Mouse (Mus musculus): Measurements from ENCODE around the gene Dnmt3a. TPM values are rescaled to one million over a fixed set of nuclear protein-coding genes. Genes with fewer than 3 reads are reported as not detected.

Dnmt3a gene
- polyA plus RNA-seq, 1 experiment from 2014 or later = 86.6 TPM

- no peak overlapping the region for H3K4me2 ChIP-seq (ENCODE audit: low read length)
- H3K4me3 ChIP-seq (replicated peaks; ENCODE audit: low read length) = no peak overlapping the region
- no peaks in the 10 kb centered on the region for H3K27me3 ChIP-seq (replicated peaks; ENCODE audit: control insufficient read depth, insufficient read depth, low read length)
- WGBS = 44% methylated on average over 3 of the region's 4 CpGs
- H3K9me3 ChIP-seq (ENCODE audit: control insufficient read depth, low read length) = no peaks in the 10 kb centered on the region
- no peaks in the 10 kb centered on the region for H3K36me3 ChIP-seq (ENCODE audit: control insufficient read depth, insufficient read depth)
- H3K9ac ChIP-seq (replicated peaks; ENCODE audit: low read depth, low read length) = no peak overlapping the region
- no peak overlapping the region for H3K27ac ChIP-seq (ENCODE audit: low read length)
- H3K4me1 ChIP-seq (replicated peaks; ENCODE audit: control insufficient read depth, insufficient read depth, low read length) = peaks cover 40% of the 10 kb centered on the region
- no peak for ATAC-seq
Observed at GRCm38 (mm10) chr12:3810455-3810854, 4.6 kb downstream of the Dnmt3a start.

- 15% methylated on average over 5 of the region's 5 CpGs for WGBS
- Histone ChIP-seq H3K9me3 (ENCODE audit: control insufficient read depth, low read length) (no peaks in the 10 kb centered on the region), H3K4me2 (ENCODE audit: low read length) (no peak overlapping the region), H3K27ac (ENCODE audit: low read length) (no peak overlapping the region), H3K36me3 (ENCODE audit: control insufficient read depth, insufficient read depth) (no peaks in the 10 kb centered on the region), H3K4me1 (replicated peaks; ENCODE audit: control insufficient read depth, insufficient read depth, low read length) (peaks cover 36% of the 10 kb centered on the region), H3K9ac (replicated peaks; ENCODE audit: low read depth, low read length) (no peak overlapping the region), H3K27me3 (replicated peaks; ENCODE audit: control insufficient read depth, insufficient read depth, low read length) (no peaks in the 10 kb centered on the region), H3K4me3 (replicated peaks; ENCODE audit: low read length) (no peak overlapping the region)
- no peak for ATAC-seq
Observed at GRCm38 (mm10) chr12:3811596-3811995, 5.8 kb downstream of the Dnmt3a start.

GRCm38 (mm10) chr12:3812251-3812650, 6.4 kb downstream of the Dnmt3a start:
- no peaks in the 10 kb centered on the region for H3K27me3 ChIP-seq (replicated peaks; ENCODE audit: control insufficient read depth, insufficient read depth, low read length)
- peaks cover 36% of the 10 kb centered on the region for H3K4me1 ChIP-seq (replicated peaks; ENCODE audit: control insufficient read depth, insufficient read depth, low read length)
- 48% methylated on average over 6 of the region's 6 CpGs for WGBS
- H3K4me3 ChIP-seq (replicated peaks; ENCODE audit: low read length) = no peak overlapping the region
- H3K9me3 ChIP-seq (ENCODE audit: control insufficient read depth, low read length) = no peaks in the 10 kb centered on the region
- no peak overlapping the region for H3K4me2 ChIP-seq (ENCODE audit: low read length)
- no peaks in the 10 kb centered on the region for H3K36me3 ChIP-seq (ENCODE audit: control insufficient read depth, insufficient read depth)
- no peak overlapping the region for H3K9ac ChIP-seq (replicated peaks; ENCODE audit: low read depth, low read length)
- no peak overlapping the region for H3K27ac ChIP-seq (ENCODE audit: low read length)
- no peak for ATAC-seq

GRCm38 (mm10) chr12:3813138-3813537, 7.3 kb downstream of the Dnmt3a start:
- 92% methylated on average over 8 of the region's 8 CpGs for WGBS
- Histone ChIP-seq H3K4me1 (replicated peaks; ENCODE audit: control insufficient read depth, insufficient read depth, low read length) (peaks cover 38% of the 10 kb centered on the region), H3K9me3 (ENCODE audit: control insufficient read depth, low read length) (no peaks in the 10 kb centered on the region), H3K9ac (replicated peaks; ENCODE audit: low read depth, low read length) (no peak overlapping the region), H3K4me2 (ENCODE audit: low read length) (no peak overlapping the region), H3K36me3 (ENCODE audit: control insufficient read depth, insufficient read depth) (no peaks in the 10 kb centered on the region), H3K27ac (ENCODE audit: low read length) (no peak overlapping the region), H3K27me3 (replicated peaks; ENCODE audit: control insufficient read depth, insufficient read depth, low read length) (no peaks in the 10 kb centered on the region), H3K4me3 (replicated peaks; ENCODE audit: low read length) (no peak overlapping the region)
- ATAC-seq = no peak

- Histone ChIP-seq H3K4me3 (replicated peaks; ENCODE audit: low read length) (no peak overlapping the region), H3K4me2 (ENCODE audit: low read length) (no peak overlapping the region), H3K36me3 (ENCODE audit: control insufficient read depth, insufficient read depth) (no peaks in the 10 kb centered on the region), H3K9ac (replicated peaks; ENCODE audit: low read depth, low read length) (no peak overlapping the region), H3K27me3 (replicated peaks; ENCODE audit: control insufficient read depth, insufficient read depth, low read length) (no peaks in the 10 kb centered on the region), H3K9me3 (ENCODE audit: control insufficient read depth, low read length) (no peaks in the 10 kb centered on the region), H3K4me1 (replicated peaks; ENCODE audit: control insufficient read depth, insufficient read depth, low read length) (peaks cover 28% of the 10 kb centered on the region), H3K27ac (ENCODE audit: low read length) (no peak overlapping the region)
- 34% methylated on average over 6 of the region's 6 CpGs for WGBS
- ATAC-seq = no peak
Observed at GRCm38 (mm10) chr12:3815386-3815785, 9.6 kb downstream of the Dnmt3a start.

GRCm38 (mm10) chr12:3817033-3817432, 11.2 kb downstream of the Dnmt3a start:
- Histone ChIP-seq H3K36me3 (ENCODE audit: control insufficient read depth, insufficient read depth) (no peaks in the 10 kb centered on the region), H3K27me3 (replicated peaks; ENCODE audit: control insufficient read depth, insufficient read depth, low read length) (no peaks in the 10 kb centered on the region), H3K27ac (ENCODE audit: low read length) (no peak overlapping the region), H3K4me1 (replicated peaks; ENCODE audit: control insufficient read depth, insufficient read depth, low read length) (peaks cover 15% of the 10 kb centered on the region), H3K4me3 (replicated peaks; ENCODE audit: low read length) (no peak overlapping the region), H3K4me2 (ENCODE audit: low read length) (no peak overlapping the region), H3K9ac (replicated peaks; ENCODE audit: low read depth, low read length) (no peak overlapping the region), H3K9me3 (ENCODE audit: control insufficient read depth, low read length) (no peaks in the 10 kb centered on the region)
- 57% methylated on average over 7 of the region's 7 CpGs for WGBS
- ATAC-seq = no peak

GRCm38 (mm10) chr12:3817566-3817965, 11.8 kb downstream of the Dnmt3a start:
- Histone ChIP-seq H3K4me2 (ENCODE audit: low read length) (no peak overlapping the region), H3K4me1 (replicated peaks; ENCODE audit: control insufficient read depth, insufficient read depth, low read length) (peaks cover 15% of the 10 kb centered on the region), H3K9me3 (ENCODE audit: control insufficient read depth, low read length) (no peaks in the 10 kb centered on the region), H3K27ac (ENCODE audit: low read length) (no peak overlapping the region), H3K4me3 (replicated peaks; ENCODE audit: low read length) (no peak overlapping the region), H3K36me3 (ENCODE audit: control insufficient read depth, insufficient read depth) (no peaks in the 10 kb centered on the region), H3K9ac (replicated peaks; ENCODE audit: low read depth, low read length) (no peak overlapping the region), H3K27me3 (replicated peaks; ENCODE audit: control insufficient read depth, insufficient read depth, low read length) (no peaks in the 10 kb centered on the region)
- no peak for ATAC-seq
- 54% methylated on average over 5 of the region's 5 CpGs for WGBS

- H3K27me3 ChIP-seq (replicated peaks; ENCODE audit: control insufficient read depth, insufficient read depth, low read length) = no peaks in the 10 kb centered on the region
- H3K9me3 ChIP-seq (ENCODE audit: control insufficient read depth, low read length) = no peaks in the 10 kb centered on the region
- no peak overlapping the region for H3K9ac ChIP-seq (replicated peaks; ENCODE audit: low read depth, low read length)
- no peak overlapping the region for H3K27ac ChIP-seq (ENCODE audit: low read length)
- ATAC-seq = no peak
- 56% methylated on average over 4 of the region's 4 CpGs for WGBS
- H3K4me2 ChIP-seq (ENCODE audit: low read length) = no peak overlapping the region
- peaks cover 31% of the 10 kb centered on the region for H3K4me1 ChIP-seq (replicated peaks; ENCODE audit: control insufficient read depth, insufficient read depth, low read length)
- no peaks in the 10 kb centered on the region for H3K36me3 ChIP-seq (ENCODE audit: control insufficient read depth, insufficient read depth)
- no peak overlapping the region for H3K4me3 ChIP-seq (replicated peaks; ENCODE audit: low read length)
Observed at GRCm38 (mm10) chr12:3819899-3820298, 14.1 kb downstream of the Dnmt3a start.

GRCm38 (mm10) chr12:3823408-3823807, 17.6 kb downstream of the Dnmt3a start:
- no peak overlapping the region for H3K9ac ChIP-seq (replicated peaks; ENCODE audit: low read depth, low read length)
- no peak overlapping the region for H3K4me3 ChIP-seq (replicated peaks; ENCODE audit: low read length)
- H3K9me3 ChIP-seq (ENCODE audit: control insufficient read depth, low read length) = no peaks in the 10 kb centered on the region
- H3K27ac ChIP-seq (ENCODE audit: low read length) = no peak overlapping the region
- no peak overlapping the region for H3K4me2 ChIP-seq (ENCODE audit: low read length)
- peak; percentile 41; the same call in 1 of the 2 replicates for ATAC-seq
- H3K27me3 ChIP-seq (replicated peaks; ENCODE audit: control insufficient read depth, insufficient read depth, low read length) = no peaks in the 10 kb centered on the region
- WGBS = 37% methylated on average over 5 of the region's 5 CpGs
- H3K36me3 ChIP-seq (ENCODE audit: control insufficient read depth, insufficient read depth) = no peaks in the 10 kb centered on the region
- peaks cover 26% of the 10 kb centered on the region for H3K4me1 ChIP-seq (replicated peaks; ENCODE audit: control insufficient read depth, insufficient read depth, low read length)

Measured in forebrain, embryonic 16.5 days (tissue).